Mouse (Mus musculus) ES-E14 (cell line): ENCODE results near the gene Zmiz1. TPM values are rescaled to one million over a fixed set of nuclear protein-coding genes. Genes with fewer than 3 reads are reported as not detected.

Source experiments
- DNase-seq: peaks from one replicate; pipeline ENCODE4 v3.0.0-alpha.2; 2013; ENCODE audit warnings: low read depth, low spot score
- H3K27ac ChIP-seq: 2 replicates; pipeline ENCODE4 v1.5.1; 2012; ENCODE audit warnings: low read depth, mild to moderate bottlenecking, low read length, moderate library complexity, mixed read lengths; ENCODE audit not compliant: poor library complexity, insufficient read depth, severe bottlenecking
- H3K36me3 ChIP-seq: 2 replicates; pipeline ENCODE4 v1.6.1; 2012; ENCODE audit warnings: mild to moderate bottlenecking, low read length, moderate library complexity, mixed read lengths; ENCODE audit not compliant: control insufficient read depth, poor library complexity, insufficient read depth, severe bottlenecking
- H3K4me1 ChIP-seq, 2 experiments: fragments of 150-350 bp in 1 of 2; sonication (generic) in 1 of 2; 2 replicates each; pipeline ENCODE4 v1.6.1; 2012; ENCODE audit warnings: low read length in 2 of 2, mild to moderate bottlenecking in 1 of 2, mixed read lengths in 1 of 2; ENCODE audit not compliant: control insufficient read depth in 2 of 2, insufficient read depth in 2 of 2, poor library complexity in 1 of 2
- H3K4me3 ChIP-seq, 2 experiments: fragments of 150-350 bp in 1 of 2; sonication (generic) in 1 of 2; 2 replicates each; pipeline ENCODE4 v1.5.1; 2012; ENCODE audit warnings: low read length in 2 of 2, low read depth in 1 of 2, mild to moderate bottlenecking in 1 of 2, mixed read lengths in 1 of 2; ENCODE audit not compliant: insufficient read depth in 1 of 2, poor library complexity in 1 of 2, severe bottlenecking in 1 of 2
- H3K9ac ChIP-seq: 2 replicates; pipeline ENCODE4 v1.6.1; 2012; ENCODE audit warnings: low read depth, mild to moderate bottlenecking, low read length, mixed read lengths; ENCODE audit not compliant: poor library complexity, insufficient read depth, severe bottlenecking
- H3K9me3 ChIP-seq: fragments of 150-350 bp; sonication (generic); 2 replicates; pipeline ENCODE4 v1.6.1; 2012; ENCODE audit warnings: low read depth, mild to moderate bottlenecking, low read length; ENCODE audit not compliant: control insufficient read depth, insufficient read depth
- CHD2 ChIP-seq: IDR thresholded peaks from 2 replicates; pipeline ENCODE4 v1.6.1; 2014; ENCODE audit warnings: mild to moderate bottlenecking, low read depth, low read length, inconsistent platforms
- HCFC1 ChIP-seq: IDR thresholded peaks from 2 replicates; pipeline ENCODE4 v1.6.1; 2012; ENCODE audit warnings: low read length, inconsistent platforms, borderline replicate concordance; ENCODE audit not compliant: insufficient read depth
- MAFK ChIP-seq: IDR thresholded peaks from 2 replicates; pipeline ENCODE4 v1.6.1; 2014; ENCODE audit warnings: mild to moderate bottlenecking, low read depth, low read length, inconsistent platforms; ENCODE audit not compliant: insufficient read depth
- ZC3H11A ChIP-seq: IDR thresholded peaks from 2 replicates; pipeline ENCODE4 v1.6.1; 2012; ENCODE audit warnings: low read depth, mild to moderate bottlenecking, inconsistent platforms, low read length, borderline replicate concordance
- ZNF384 ChIP-seq: IDR thresholded peaks from 2 replicates; pipeline ENCODE4 v1.6.1; 2012; ENCODE audit warnings: low read depth, low read length, inconsistent platforms
- in situ Hi-C, 2 experiments: fragments of 600-800 bp; cut with MboI; formaldehyde crosslinking; loops; one replicate each; pipeline ENCODE4 v1.15.1; 2025; ENCODE audit warnings: low sequenced_read_pairs in 2 of 2, inconsistent platforms in 1 of 2; ENCODE audit not compliant: unreplicated experiment in 2 of 2
- total RNA-seq: library from RNA; depleted of rRNA; stranded (reverse); fragments of 300-350 nt; gene quantifications from 2 replicates; pipeline ENCODE4 v1.2.3, GENCODE M21; 2012

Zmiz1 gene
- total RNA-seq, 1 experiment: 16.9 TPM

- no peak overlapping the region for H3K27ac ChIP-seq
- no peaks in the 10 kb centered on the region for H3K4me1 ChIP-seq
- in situ Hi-C loops: no loop called here
- H3K9ac ChIP-seq: no peak overlapping the region
- no peak for TF ChIP-seq ZC3H11A
- no peaks in the 10 kb centered on the region for H3K9me3 ChIP-seq
- H3K4me3 ChIP-seq: no peak overlapping the region
- no peak for DNase-seq
- no peaks in the 10 kb centered on the region for H3K36me3 ChIP-seq
Observed at GRCm38 (mm10) chr14:25682020-25682419, 223.0 kb downstream of the Zmiz1 start.

GRCm38 (mm10) chr14:25686216-25686945, 227.4 kb downstream of the Zmiz1 start:
- Histone ChIP-seq H3K4me3 (no peak overlapping the region), H3K9ac (no peak overlapping the region), H3K9me3 (no peaks in the 10 kb centered on the region), H3K27ac (no peak overlapping the region), H3K36me3 (no peaks in the 10 kb centered on the region), H3K4me1 (no peaks in the 10 kb centered on the region)
- in situ Hi-C loops: no loop called here
- TF ChIP-seq MAFK (no peak), CHD2 (no peak), HCFC1 (no peak)
- DNase-seq: no peak

GRCm38 (mm10) chr14:25686983-25687901, 228.3 kb downstream of the Zmiz1 start:
- Histone ChIP-seq H3K9ac (no peak overlapping the region), H3K9me3 (no peaks in the 10 kb centered on the region), H3K36me3 (no peaks in the 10 kb centered on the region), H3K27ac (no peak overlapping the region), H3K4me3 (no peak overlapping the region), H3K4me1 (peaks cover 0 to under 1% of the 10 kb centered on the region in 2 experiments; a peak in 1 of 4 replicates)
- TF ChIP-seq HCFC1: no peak
- TF ChIP-seq ZNF384: no peak
- TF ChIP-seq ZC3H11A: no peak
- no peak for TF ChIP-seq MAFK
- no peak for TF ChIP-seq CHD2
- in situ Hi-C loops: no loop called here
- no peak for DNase-seq

- peak overlapping the region in 1 of 2 experiments; percentile 45; a peak in 2 of 4 replicates for H3K4me3 ChIP-seq
- DNase-seq: no peak
- TF ChIP-seq ZNF384: no peak
- no peak overlapping the region for H3K27ac ChIP-seq
- H3K9me3 ChIP-seq: no peaks in the 10 kb centered on the region
- in situ Hi-C loops: no loop called here
- peak overlapping the region; percentile 9; the same call in 1 of the 2 replicates for H3K9ac ChIP-seq
- H3K4me1 ChIP-seq: peaks cover 0 to 14% of the 10 kb centered on the region in 2 experiments; a peak in 2 of 4 replicates
- peaks cover 23% of the 10 kb centered on the region for H3K36me3 ChIP-seq
Observed at GRCm38 (mm10) chr14:25693271-25693887, 234.4 kb downstream of the Zmiz1 start.
